In genomic region chr15:82293271-82293711, GRCm38 (mm10) we compare ENCODE assay signal across 7 mouse cellular contexts. TPM values are rescaled to one million over a fixed set of nuclear protein-coding genes. Genes with fewer than 3 reads are reported as not detected.
DNase-seq lines count a peak whose midpoint lies in the region; ATAC-seq lines count a peak whose summit lies in the region.

No protein-coding gene starts in this region.

- no peaks in the 10 kb centered on the region for H3K36me3 ChIP-seq in lung, embryonic 16.5 days (ENCODE audit: control insufficient read depth, insufficient read depth, low read length)
- peaks cover 43% of the 10 kb centered on the region for H3K36me3 ChIP-seq in forebrain, embryonic 15.5 days
- H3K36me3 ChIP-seq in limb, embryonic 12.5 days: peaks cover 29% of the 10 kb centered on the region

- H3K9ac ChIP-seq in lung, embryonic 16.5 days (ENCODE audit: low read length): no peak overlapping the region
- no peak overlapping the region for H3K9ac ChIP-seq in forebrain, embryonic 15.5 days (replicated peaks)
- no peak overlapping the region for H3K9ac ChIP-seq in limb, embryonic 12.5 days (replicated peaks)

- H3K9me3 ChIP-seq in lung, embryonic 16.5 days (ENCODE audit: control insufficient read depth, low read length): no peaks in the 10 kb centered on the region
- H3K9me3 ChIP-seq in forebrain, embryonic 15.5 days: no peaks in the 10 kb centered on the region
- no peaks in the 10 kb centered on the region for H3K9me3 ChIP-seq in limb, embryonic 12.5 days

- 7% methylated on average over 7 of the region's 7 CpGs for WGBS in lung, embryonic 16.5 days
- 11% methylated on average over 7 of the region's 7 CpGs for WGBS in forebrain, embryonic 15.5 days
- WGBS in limb, embryonic 12.5 days: 21% methylated on average over 7 of the region's 7 CpGs

- H3K4me2 ChIP-seq in lung, embryonic 16.5 days (ENCODE audit: low read depth, low read length): peak overlapping the region; percentile 7
- no peak overlapping the region for H3K4me2 ChIP-seq in forebrain, embryonic 15.5 days (replicated peaks)
- peak overlapping the region; percentile 43 for H3K4me2 ChIP-seq in limb, embryonic 12.5 days

- ATAC-seq in lung, embryonic 16.5 days (ENCODE audit: low read depth): peak; percentile 66
- ATAC-seq in forebrain, embryonic 15.5 days (replicated peaks): peak; percentile 75
- ATAC-seq in limb, embryonic 12.5 days (ENCODE audit: insufficient number of reproducible peaks, insufficient read depth, low FRiP score, low TSS enrichment, low read depth): peak; percentile 52

- DNase-seq in lung, postnatal 4 days: no peak
- peak; percentile 27 for DNase-seq in yolk sac, embryonic 10.5 days (ENCODE audit: low spot score)
- DNase-seq in ovary, postnatal 14 days (ENCODE audit: low spot score): no peak
- DNase-seq in thymus, postnatal 14 days: no peak

- no peak overlapping the region for H3K4me3 ChIP-seq in lung, embryonic 16.5 days (ENCODE audit: low read length)
- no peak overlapping the region for H3K4me3 ChIP-seq in forebrain, embryonic 15.5 days
- 0 out of 2 replicates have a peak overlapping the region, but pooled peaks have one; percentile 4 for H3K4me3 ChIP-seq in limb, embryonic 12.5 days (replicated peaks)

- peaks cover 6% of the 10 kb centered on the region for H3K4me1 ChIP-seq in lung, embryonic 16.5 days (replicated peaks; ENCODE audit: control insufficient read depth, insufficient read depth, low read length)
- H3K4me1 ChIP-seq in forebrain, embryonic 15.5 days: peaks cover 21% of the 10 kb centered on the region
- H3K4me1 ChIP-seq in limb, embryonic 12.5 days (replicated peaks): peaks cover 7% of the 10 kb centered on the region

- H3K27ac ChIP-seq in lung, embryonic 16.5 days (ENCODE audit: low read length): no peak overlapping the region
- peak overlapping the region; percentile 63 for H3K27ac ChIP-seq in forebrain, embryonic 15.5 days (replicated peaks)
- H3K27ac ChIP-seq in limb, embryonic 12.5 days: no peak overlapping the region; the same call in 1 of the 2 replicates

- H3K27me3 ChIP-seq in lung, embryonic 16.5 days (ENCODE audit: control insufficient read depth, insufficient read depth, low read depth, low read length): no peaks in the 10 kb centered on the region
- H3K27me3 ChIP-seq in forebrain, embryonic 15.5 days: no peaks in the 10 kb centered on the region
- H3K27me3 ChIP-seq in limb, embryonic 12.5 days: no peaks in the 10 kb centered on the region

RNA-seq across cellular contexts. Expression of gene Wbp2nl, which starts 5.5 kb away (rescaled TPM):
- 0.25 and 0.38 TPM in 2 replicates for polyA plus RNA-seq in lung, embryonic 16.5 days (2015; fragmentation: Nextera tagmentation; extraction: Ambion mirVana)
- polyA plus RNA-seq in forebrain, embryonic 15.5 days (2015; fragmentation: Nextera tagmentation; extraction: Ambion mirVana): 0.15 TPM in 1 of 2 replicates, not detected in the other
- not detected in 2 replicates for polyA plus RNA-seq in limb, embryonic 12.5 days (2016; fragmentation: Nextera tagmentation; extraction: Ambion mirVana)

RNA-seq across cellular contexts. Expression of gene Sept3, which starts 18.6 kb away (rescaled TPM):
- polyA plus RNA-seq in lung, embryonic 16.5 days (2015; fragmentation: Nextera tagmentation; extraction: Ambion mirVana): 1.8 and 1.9 TPM in 2 replicates
- polyA plus RNA-seq in forebrain, embryonic 15.5 days (2015; fragmentation: Nextera tagmentation; extraction: Ambion mirVana): 450 and 460 TPM in 2 replicates
- polyA plus RNA-seq in limb, embryonic 12.5 days (2016; fragmentation: Nextera tagmentation; extraction: Ambion mirVana): 45.5 and 46.3 TPM in 2 replicates

RNA-seq across cellular contexts. Expression of gene 1500009C09Rik, which starts 41.1 kb away (rescaled TPM):
- not detected in 2 replicates for polyA plus RNA-seq in lung, embryonic 16.5 days (2015; fragmentation: Nextera tagmentation; extraction: Ambion mirVana)
- polyA plus RNA-seq in forebrain, embryonic 15.5 days (2015; fragmentation: Nextera tagmentation; extraction: Ambion mirVana): 13.5 and 14.7 TPM in 2 replicates
- polyA plus RNA-seq in limb, embryonic 12.5 days (2016; fragmentation: Nextera tagmentation; extraction: Ambion mirVana): not detected in 2 replicates

RNA-seq across cellular contexts. Expression of gene Naga, which starts 45.4 kb away (rescaled TPM):
- 55.9 and 66.4 TPM in 2 replicates for polyA plus RNA-seq in lung, embryonic 16.5 days (2015; fragmentation: Nextera tagmentation; extraction: Ambion mirVana)
- 23.2 and 23.9 TPM in 2 replicates for polyA plus RNA-seq in forebrain, embryonic 15.5 days (2015; fragmentation: Nextera tagmentation; extraction: Ambion mirVana)
- polyA plus RNA-seq in limb, embryonic 12.5 days (2016; fragmentation: Nextera tagmentation; extraction: Ambion mirVana): 33.6 and 34.1 TPM in 2 replicates

RNA-seq across cellular contexts. Expression of gene Pheta2, which starts 45.5 kb away (rescaled TPM):
- polyA plus RNA-seq in lung, embryonic 16.5 days (2015; fragmentation: Nextera tagmentation; extraction: Ambion mirVana): 14.1 and 15.6 TPM in 2 replicates
- polyA plus RNA-seq in forebrain, embryonic 15.5 days (2015; fragmentation: Nextera tagmentation; extraction: Ambion mirVana): 1.4 and 1.5 TPM in 2 replicates
- polyA plus RNA-seq in limb, embryonic 12.5 days (2016; fragmentation: Nextera tagmentation; extraction: Ambion mirVana): 11.0 and 11.3 TPM in 2 replicates

Comparison
In these comparisons a context has a peak if more than half of its experiments do, and no peak if none do; other contexts are left out.
1. RNA of gene Sept3, which starts 18.6 kb away (polyA plus RNA-seq): 450 to 460 TPM in forebrain, embryonic 15.5 days and 45.5 to 46.3 TPM in limb, embryonic 12.5 days; 1.8 to 1.9 TPM in lung, embryonic 16.5 days; every median in the first group is over 10 times any median in the second.
2. RNA of gene 1500009C09Rik, which starts 41.1 kb away (polyA plus RNA-seq): 13.5 to 14.7 TPM in forebrain, embryonic 15.5 days; not detected in limb, embryonic 12.5 days and not detected in lung, embryonic 16.5 days; every median in the first group is over 10 times any median in the second.
3. Peak in every context shown above with its lines, with median percentiles within 50 percentile points of each other: ATAC-seq.